Mouse (Mus musculus) forebrain, embryonic 13.5 days (tissue): ENCODE data around the gene Zfp710. TPM values are rescaled to one million over a fixed set of nuclear protein-coding genes. Genes with fewer than 3 reads are reported as not detected.

Source experiments
- ATAC-seq: fragments of 200-750 bp; cut with Nextera tagmentation; 2 replicates; pipeline ENCODE4 v1.8.0; 2017
- H3K27ac ChIP-seq: fragments of 300-500 bp; sonication (generic); 2 replicates; pipeline ENCODE4 v1.5.1; 2015; ENCODE audit warnings: inconsistent platforms, mild to moderate bottlenecking, moderate library complexity
- H3K27me3 ChIP-seq: fragments of 300-500 bp; sonication (generic); 2 replicates; pipeline ENCODE4 v1.6.1; 2015; ENCODE audit warnings: mild to moderate bottlenecking, inconsistent platforms
- H3K36me3 ChIP-seq: fragments of 300-500 bp; sonication (generic); 2 replicates; pipeline ENCODE4 v1.6.1; 2015; ENCODE audit warnings: mild to moderate bottlenecking, inconsistent platforms; ENCODE audit not compliant: poor library complexity, severe bottlenecking
- H3K4me1 ChIP-seq: fragments of 300-500 bp; sonication (generic); 2 replicates; pipeline ENCODE4 v1.6.1; 2015; ENCODE audit warnings: inconsistent platforms
- H3K4me2 ChIP-seq: fragments of 300-500 bp; sonication (generic); 2 replicates; pipeline ENCODE4 v1.6.1; 2015; ENCODE audit warnings: inconsistent platforms, mild to moderate bottlenecking, moderate library complexity
- H3K4me3 ChIP-seq: fragments of 300-500 bp; sonication (generic); 2 replicates; pipeline ENCODE4 v1.5.1; 2015; ENCODE audit warnings: mild to moderate bottlenecking, inconsistent platforms
- H3K9ac ChIP-seq: fragments of 300-500 bp; sonication (generic); 2 replicates; pipeline ENCODE4 v1.6.1; 2015; ENCODE audit warnings: mild to moderate bottlenecking, inconsistent platforms
- H3K9me3 ChIP-seq: fragments of 300-500 bp; sonication (generic); replicated peaks from 2 replicates; pipeline ENCODE4 v1.6.1; 2016; ENCODE audit warnings: inconsistent platforms
- WGBS: fragments of 180-500 bp; shearing (Covaris S2); methylation state at CpG from one replicate; pipeline ENCODE4 v1.1.7; 2015; 5-methylcytosine and 5-hydroxymethylcytosine counted together
- polyA plus RNA-seq: library from polyadenylated mRNA; unstranded; fragments of >200 nt; fragmentation: Nextera tagmentation; extraction: Ambion mirVana; gene quantifications from 2 replicates; pipeline ENCODE4 v1.2.1, GENCODE M21; 2015

Gene Zfp710
- polyA plus RNA-seq, 1 experiment from 2014 or later: 20.6 TPM

DNA sequence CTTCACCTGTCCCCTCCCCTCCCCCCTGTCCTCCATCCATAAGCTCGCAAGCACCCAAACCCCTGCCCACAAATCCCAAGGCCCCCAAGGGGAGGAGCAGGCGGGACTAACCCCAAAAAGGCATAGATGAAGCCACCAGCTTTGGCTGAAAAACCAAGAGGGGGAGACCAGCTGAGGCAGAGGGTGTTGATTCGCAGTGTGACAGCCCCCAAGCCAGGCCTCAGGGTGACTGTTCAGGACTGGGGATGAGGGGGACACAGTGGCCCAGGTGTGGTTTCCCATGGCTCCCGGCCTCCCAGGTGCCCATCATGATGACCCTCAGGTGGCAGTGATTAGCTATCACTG lies 67.2 kb downstream of the Zfp710 start:
- no peaks in the 10 kb centered on the region for H3K27me3 ChIP-seq
- H3K27ac ChIP-seq: peak overlapping the region; percentile 65
- no peak overlapping the region for H3K4me3 ChIP-seq
- H3K9ac ChIP-seq: no peak overlapping the region
- peaks cover 15% of the 10 kb centered on the region for H3K4me1 ChIP-seq
- no peak overlapping the region for H3K4me2 ChIP-seq
- ATAC-seq: no peak
- H3K9me3 ChIP-seq: no peaks in the 10 kb centered on the region
- peaks cover 99% of the 10 kb centered on the region for H3K36me3 ChIP-seq
- WGBS: 88% methylated on average over 4 of the region's 4 CpGs

DNA sequence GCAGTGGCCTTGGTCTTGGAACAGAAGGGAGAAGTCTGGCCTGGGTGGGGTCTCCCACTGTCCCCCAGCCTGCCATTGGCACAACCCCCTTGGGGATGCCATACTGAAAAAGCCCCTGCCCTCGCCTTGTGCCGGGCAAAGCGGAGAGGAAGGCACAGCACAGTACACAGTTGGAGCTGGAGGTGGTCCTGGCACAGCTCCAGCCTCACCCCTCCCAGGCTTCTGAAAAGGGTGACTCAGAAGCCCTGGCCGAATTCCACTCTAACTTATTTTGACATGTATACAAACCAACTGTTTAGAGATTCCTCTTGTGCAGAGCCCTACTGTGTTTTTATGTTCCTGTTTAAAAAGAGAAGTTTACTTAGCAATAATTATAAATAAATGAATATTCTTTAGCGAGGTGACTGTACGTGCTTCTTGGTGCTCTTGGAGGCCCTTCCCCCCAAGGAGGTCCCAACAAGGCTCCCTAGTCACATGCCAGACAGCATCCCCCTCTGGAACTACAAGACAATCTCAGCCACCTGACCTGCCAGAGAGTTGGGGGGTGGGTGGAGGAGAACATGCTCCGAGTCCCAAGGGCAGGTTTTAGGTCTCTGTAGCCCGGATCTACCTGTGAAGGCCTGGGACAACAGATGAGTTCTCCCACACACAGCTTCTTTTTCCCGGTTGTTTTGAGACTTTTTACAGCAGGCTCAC lies 67.9 kb downstream of the Zfp710 start:
- peak; percentile 48; the same call in 1 of the 2 replicates for ATAC-seq
- Histone ChIP-seq H3K36me3 (peaks cover 99% of the 10 kb centered on the region), H3K27me3 (no peaks in the 10 kb centered on the region), H3K4me3 (no peak overlapping the region), H3K9me3 (no peaks in the 10 kb centered on the region), H3K4me2 (no peak overlapping the region), H3K4me1 (peaks cover 15% of the 10 kb centered on the region), H3K9ac (no peak overlapping the region), H3K27ac (peak overlapping the region; percentile 65)
- 62% methylated on average over 9 of the region's 9 CpGs for WGBS

DNA sequence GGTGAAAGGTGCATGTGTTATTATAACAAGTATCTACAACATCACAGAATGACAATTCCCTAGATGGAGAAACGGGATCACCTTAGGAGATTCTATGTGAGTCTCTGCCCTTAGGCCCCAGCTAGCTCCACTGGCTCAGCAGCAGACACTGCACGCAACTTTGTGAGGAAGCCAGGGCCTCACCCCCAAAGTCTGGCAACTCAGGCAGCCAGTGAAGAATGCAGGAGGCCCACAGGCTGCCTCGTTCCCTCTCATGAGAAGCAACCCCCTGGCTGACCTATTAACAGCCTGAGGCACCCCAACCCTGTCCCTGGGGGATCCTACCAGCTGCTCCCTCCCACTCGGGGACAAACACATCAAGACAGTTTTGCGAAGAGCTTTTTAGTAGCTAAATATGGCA lies 69.9 kb downstream of the Zfp710 start:
- no peaks in the 10 kb centered on the region for H3K27me3 ChIP-seq
- H3K36me3 ChIP-seq: peaks cover 100% of the 10 kb centered on the region
- peaks cover 15% of the 10 kb centered on the region for H3K4me1 ChIP-seq
- 87% methylated on average over 5 of the region's 5 CpGs for whole genome bisulfite sequencing
- H3K9me3 ChIP-seq: no peaks in the 10 kb centered on the region
- no peak overlapping the region for H3K9ac ChIP-seq
- no peak overlapping the region for H3K4me2 ChIP-seq
- no peak overlapping the region for H3K27ac ChIP-seq
- H3K4me3 ChIP-seq: no peak overlapping the region
- ATAC-seq: no peak

DNA sequence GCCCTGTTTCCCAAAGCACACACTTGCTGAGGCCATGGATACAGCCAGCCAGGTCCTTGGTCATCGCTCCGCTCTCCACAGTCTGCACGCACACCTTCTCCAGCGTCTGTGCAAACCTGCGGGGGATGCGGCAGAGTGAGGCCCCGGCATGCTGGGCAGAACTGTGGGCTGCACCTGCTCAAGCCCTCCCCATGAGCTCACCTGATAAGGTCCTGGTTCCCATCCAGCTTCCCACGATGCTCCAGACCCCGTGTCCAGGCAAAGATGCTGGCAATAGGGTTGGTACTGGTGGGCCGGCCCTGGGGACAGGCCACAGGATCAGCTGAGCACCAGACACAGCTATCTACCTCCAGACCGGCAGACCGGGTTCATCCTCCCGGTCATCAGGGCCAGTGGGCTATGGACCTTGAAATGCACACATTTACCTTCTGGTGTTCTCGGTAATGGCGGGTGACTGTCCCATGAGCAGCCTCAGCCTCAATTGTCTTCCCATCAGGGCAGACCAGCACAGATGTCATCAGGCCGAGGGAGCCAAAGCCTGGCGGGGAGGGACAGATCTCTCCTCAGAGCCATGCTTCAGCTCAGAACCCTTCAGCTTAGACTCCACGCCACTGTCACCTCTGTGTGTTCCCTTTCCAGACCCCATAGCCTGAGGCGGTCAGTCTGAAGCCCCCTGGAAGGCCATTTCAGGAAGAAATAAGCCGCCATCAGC lies 71.1 kb downstream of the Zfp710 start:
- Histone ChIP-seq H3K9me3 (no peaks in the 10 kb centered on the region), H3K27me3 (no peaks in the 10 kb centered on the region), H3K9ac (no peak overlapping the region), H3K36me3 (peaks cover 100% of the 10 kb centered on the region), H3K4me2 (no peak overlapping the region), H3K27ac (no peak overlapping the region), H3K4me3 (no peak overlapping the region), H3K4me1 (peaks cover 15% of the 10 kb centered on the region)
- 96% methylated on average over 20 of the region's 20 CpGs for WGBS
- no peak for ATAC-seq

GRCm38 (mm10) chr7:80098389-80098976 lies 73.9 kb downstream of the Zfp710 start:
- Histone ChIP-seq H3K27me3 (no peaks in the 10 kb centered on the region), H3K36me3 (peaks cover 99% of the 10 kb centered on the region), H3K4me2 (no peak overlapping the region), H3K27ac (no peak overlapping the region), H3K9me3 (no peaks in the 10 kb centered on the region), H3K4me3 (no peak overlapping the region), H3K9ac (no peak overlapping the region), H3K4me1 (peaks cover 7% of the 10 kb centered on the region; the same call in 1 of the 2 replicates)
- no peak for ATAC-seq
- 98% methylated on average over 13 of the region's 13 CpGs for WGBS

- peak; percentile 57; the same call in 1 of the 2 replicates for ATAC-seq
Measured at GRCm38 (mm10) chr7:80103335-80103734, 78.7 kb downstream of the Zfp710 start.

DNA sequence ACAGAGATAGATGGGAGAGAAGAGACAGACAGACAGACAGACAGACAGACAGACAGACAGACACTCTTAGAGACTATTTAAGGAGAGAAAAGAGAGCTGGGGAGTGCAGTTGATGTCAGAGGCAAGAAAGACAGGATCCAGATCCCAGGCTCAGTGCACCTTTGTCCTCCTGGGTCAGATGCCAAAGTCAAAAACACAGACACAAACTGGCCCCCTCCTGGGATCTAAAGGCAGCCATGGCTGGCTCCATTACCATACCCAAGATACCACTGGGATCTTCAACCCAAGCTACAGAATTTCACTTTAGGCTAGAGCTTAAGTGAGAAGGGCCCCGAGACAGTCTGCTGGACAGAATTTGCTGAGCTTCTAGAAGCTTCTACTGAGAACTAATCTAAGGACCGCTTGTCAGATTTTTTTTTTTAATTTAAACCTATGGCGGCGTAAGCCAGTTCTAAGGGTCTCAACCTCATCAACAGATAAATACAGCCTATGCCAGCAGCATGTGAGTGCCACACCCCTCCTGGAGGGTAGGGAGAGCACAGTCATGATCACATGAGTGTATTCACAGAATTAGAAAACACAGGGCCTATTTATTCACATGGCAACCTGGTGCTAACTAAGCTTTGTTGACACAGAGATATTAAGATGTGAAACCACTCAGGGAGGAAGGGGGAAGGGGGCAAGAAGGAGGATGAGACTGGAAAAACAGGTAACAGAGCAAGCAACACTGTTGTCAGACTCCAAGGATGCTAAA lies 81.2 kb downstream of the Zfp710 start:
- H3K36me3 ChIP-seq: peaks cover 52% of the 10 kb centered on the region

More at GRCm38 (mm10) chr7:80103335-80103734, 78.7 kb downstream of the Zfp710 start:
- Histone ChIP-seq H3K27me3 (no peaks in the 10 kb centered on the region), H3K4me1 (peaks cover 9% of the 10 kb centered on the region; the same call in 1 of the 2 replicates), H3K4me2 (no peak overlapping the region), H3K9me3 (0 out of 2 replicates have a peak, but pooled peaks cover 3% of the 10 kb centered on the region), H3K27ac (no peak overlapping the region; the same call in 1 of the 2 replicates), H3K9ac (no peak overlapping the region), H3K4me3 (no peak overlapping the region), H3K36me3 (peaks cover 62% of the 10 kb centered on the region)
- 78% methylated on average over 3 of the region's 3 CpGs for WGBS

DNA sequence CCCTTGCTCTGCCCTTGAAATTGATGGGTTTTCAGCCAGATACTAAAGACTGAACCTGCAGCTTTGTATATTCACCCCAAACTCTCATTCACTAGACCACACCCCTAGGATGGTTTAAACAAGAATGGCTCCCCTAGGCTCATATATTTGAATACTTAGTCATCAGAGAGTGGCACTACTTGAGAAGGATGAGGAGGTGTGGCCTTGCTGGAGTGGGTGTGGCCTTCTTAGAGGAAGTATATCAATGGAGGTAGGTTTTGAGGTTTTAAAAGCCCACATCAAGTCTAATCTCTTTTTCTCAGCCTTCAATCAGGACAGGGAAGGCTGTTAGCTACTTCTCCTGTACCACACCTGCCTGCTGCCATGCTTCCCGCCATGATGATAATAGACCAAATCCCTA lies 81.8 kb downstream of the Zfp710 start:
- no peaks in the 10 kb centered on the region for H3K27me3 ChIP-seq
- H3K36me3 ChIP-seq: peaks cover 49% of the 10 kb centered on the region
- H3K4me2 ChIP-seq: no peak overlapping the region
- H3K9me3 ChIP-seq: 0 out of 2 replicates have a peak, but pooled peaks cover 3% of the 10 kb centered on the region
- H3K4me1 ChIP-seq: peaks cover 17% of the 10 kb centered on the region
- H3K9ac ChIP-seq: no peak overlapping the region
- WGBS: 100% methylated on average over 1 of the region's 1 CpGs
- no peak for ATAC-seq
- H3K27ac ChIP-seq: no peak overlapping the region
- H3K4me3 ChIP-seq: no peak overlapping the region

More for the DNA sequence above, 81.2 kb downstream of the Zfp710 start:
- Histone ChIP-seq H3K4me1 (peaks cover 10% of the 10 kb centered on the region), H3K4me2 (no peak overlapping the region), H3K9ac (no peak overlapping the region), H3K4me3 (no peak overlapping the region), H3K27ac (no peak overlapping the region), H3K9me3 (0 out of 2 replicates have a peak, but pooled peaks cover 3% of the 10 kb centered on the region), H3K27me3 (no peaks in the 10 kb centered on the region)
- 96% methylated on average over 4 of the region's 4 CpGs for WGBS
- no peak for ATAC-seq

DNA sequence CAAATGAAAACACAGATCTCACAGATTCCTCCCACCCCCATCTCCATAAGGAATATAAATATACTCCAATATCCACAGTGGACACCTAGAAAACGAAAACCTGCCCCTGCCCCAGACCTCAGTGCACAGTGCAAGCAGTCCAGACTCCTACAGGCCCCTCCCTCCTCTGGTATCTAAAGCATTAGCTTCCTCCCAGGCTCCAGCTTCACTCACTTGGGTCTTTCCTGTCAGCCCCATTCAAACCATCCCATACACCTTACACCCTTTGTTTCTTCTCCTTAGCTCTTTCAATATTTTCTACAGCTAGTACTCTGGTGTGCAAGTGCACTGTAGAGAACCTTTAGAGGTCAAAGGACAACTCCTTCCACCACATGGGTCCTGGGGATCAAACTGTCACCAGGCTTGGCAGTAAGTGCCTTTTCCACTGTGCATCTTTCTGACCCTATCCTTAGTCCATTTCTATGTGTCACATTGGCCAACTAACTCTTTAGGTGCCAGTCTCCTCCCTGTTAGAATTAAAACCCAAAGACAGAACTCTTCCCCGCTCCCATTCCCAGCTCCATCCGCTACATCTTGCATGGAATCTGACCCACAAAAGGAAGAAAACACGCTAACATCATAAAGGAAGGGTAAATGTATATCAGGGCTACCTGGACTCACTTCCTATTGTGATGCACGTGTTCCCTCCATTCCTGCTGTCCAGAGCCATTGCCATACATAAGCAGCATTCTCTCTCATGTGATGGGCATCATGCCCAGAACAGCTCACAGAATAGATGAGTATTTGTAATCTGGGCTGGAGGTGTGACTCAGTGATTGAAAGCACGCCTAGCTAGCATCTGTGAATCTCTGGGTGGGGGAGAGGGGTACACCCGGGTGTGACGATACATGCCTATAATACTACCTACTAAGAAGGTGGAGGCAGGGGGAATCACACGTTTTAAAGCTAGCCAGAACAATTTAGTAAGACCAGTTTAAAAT lies 86.7 kb downstream of the Zfp710 start:
- Histone ChIP-seq H3K4me1 (peaks cover 45% of the 10 kb centered on the region), H3K9ac (no peak overlapping the region), H3K4me3 (no peak overlapping the region), H3K36me3 (peaks cover 29% of the 10 kb centered on the region), H3K27ac (peak overlapping the region; percentile 27; the same call in 1 of the 2 replicates), H3K9me3 (0 out of 2 replicates have a peak, but pooled peaks cover 3% of the 10 kb centered on the region), H3K27me3 (no peaks in the 10 kb centered on the region), H3K4me2 (peak overlapping the region; percentile 14)
- ATAC-seq: no peak
- WGBS: 62% methylated on average over 9 of the region's 9 CpGs

DNA sequence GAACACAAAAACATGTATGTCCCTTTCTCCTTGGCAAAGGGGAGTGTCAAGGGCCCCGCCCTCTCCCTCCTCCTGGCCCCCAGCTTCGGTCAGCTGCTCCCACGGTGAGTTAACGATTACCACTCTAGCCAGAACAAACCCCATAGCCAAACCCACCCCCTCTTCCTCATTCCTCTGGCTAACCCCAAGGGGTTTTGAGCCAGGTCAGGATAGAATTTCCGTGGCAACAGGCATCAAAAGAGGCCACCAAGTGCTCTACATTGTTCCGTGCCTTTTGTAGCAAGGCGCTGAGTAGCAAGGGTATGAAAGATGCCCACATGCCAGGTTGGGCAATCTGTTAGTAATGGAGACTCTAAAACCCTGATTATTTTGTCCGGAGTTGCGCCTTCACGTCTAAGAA lies 89.4 kb downstream of the Zfp710 start:
- Histone ChIP-seq H3K27me3 (no peaks in the 10 kb centered on the region), H3K4me1 (peaks cover 45% of the 10 kb centered on the region), H3K27ac (peak overlapping the region; percentile 96), H3K9ac (peak overlapping the region; percentile 97), H3K4me3 (peak overlapping the region; percentile 89), H3K9me3 (no peaks in the 10 kb centered on the region), H3K36me3 (peaks cover 18% of the 10 kb centered on the region; the same call in 1 of the 2 replicates), H3K4me2 (peak overlapping the region; percentile 86)
- 0 out of 2 replicates have a peak, but pooled peaks have one; percentile 1 for ATAC-seq
- 5% methylated on average over 10 of the region's 10 CpGs for WGBS
